In genomic region chr9:52775232-52775631, GRCm38 (mm10) we compare ENCODE assay signal across 16 mouse cellular contexts.
"Had no signal": no experiment of that assay in that cellular context is flagged by ENCODE, and none has a peak within 500 bp of the region (broad histone marks: within the 10 kb centered on the region; RNA-seq: fewer than 3 reads in every experiment).

No protein-coding gene starts in this region.

- H3K9ac ChIP-seq: neural tube, embryonic 13.5 days; neural tube, embryonic 15.5 days; stomach, embryonic 15.5 days had no signal

- H3K4me3 ChIP-seq: neural tube, embryonic 13.5 days; neural tube, embryonic 15.5 days; stomach, embryonic 15.5 days had no signal

- H3K36me3 ChIP-seq: neural tube, embryonic 13.5 days; neural tube, embryonic 15.5 days; stomach, embryonic 15.5 days had no signal

- DNase-seq: retina, postnatal 1 day; right cerebral cortex, adult 18-20 months; right cerebral cortex, postnatal 14 days; right cerebral cortex, postnatal 25 days; right cerebral cortex, postnatal 4 days; spleen, adult 18-20 months; thymus, adult 18-20 months; thymus, adult 2 months; thymus, postnatal 14 days; thymus, postnatal 25 days; thymus, postnatal 36 days; thymus, postnatal 4 days had no signal

- H3K27ac ChIP-seq: neural tube, embryonic 13.5 days; neural tube, embryonic 15.5 days; stomach, embryonic 15.5 days; stomach, postnatal 0 days had no signal

- H3K9me3 ChIP-seq: neural tube, embryonic 13.5 days; neural tube, embryonic 15.5 days; stomach, embryonic 15.5 days had no signal

- H3K4me2 ChIP-seq: neural tube, embryonic 13.5 days; neural tube, embryonic 15.5 days; stomach, embryonic 15.5 days had no signal

- H3K4me1 ChIP-seq: stomach, embryonic 15.5 days had no signal

- H3K27me3 ChIP-seq: neural tube, embryonic 13.5 days; neural tube, embryonic 15.5 days; stomach, embryonic 15.5 days had no signal
